Mouse (Mus musculus): ENCODE measurements at regions not wholly inside any gene's neighbourhood (a gene's known extent, or its start where the extent isn't known, plus 50 kb on each side); places are given as distances from the start of the nearest gene placed in this dataset.

DNA sequence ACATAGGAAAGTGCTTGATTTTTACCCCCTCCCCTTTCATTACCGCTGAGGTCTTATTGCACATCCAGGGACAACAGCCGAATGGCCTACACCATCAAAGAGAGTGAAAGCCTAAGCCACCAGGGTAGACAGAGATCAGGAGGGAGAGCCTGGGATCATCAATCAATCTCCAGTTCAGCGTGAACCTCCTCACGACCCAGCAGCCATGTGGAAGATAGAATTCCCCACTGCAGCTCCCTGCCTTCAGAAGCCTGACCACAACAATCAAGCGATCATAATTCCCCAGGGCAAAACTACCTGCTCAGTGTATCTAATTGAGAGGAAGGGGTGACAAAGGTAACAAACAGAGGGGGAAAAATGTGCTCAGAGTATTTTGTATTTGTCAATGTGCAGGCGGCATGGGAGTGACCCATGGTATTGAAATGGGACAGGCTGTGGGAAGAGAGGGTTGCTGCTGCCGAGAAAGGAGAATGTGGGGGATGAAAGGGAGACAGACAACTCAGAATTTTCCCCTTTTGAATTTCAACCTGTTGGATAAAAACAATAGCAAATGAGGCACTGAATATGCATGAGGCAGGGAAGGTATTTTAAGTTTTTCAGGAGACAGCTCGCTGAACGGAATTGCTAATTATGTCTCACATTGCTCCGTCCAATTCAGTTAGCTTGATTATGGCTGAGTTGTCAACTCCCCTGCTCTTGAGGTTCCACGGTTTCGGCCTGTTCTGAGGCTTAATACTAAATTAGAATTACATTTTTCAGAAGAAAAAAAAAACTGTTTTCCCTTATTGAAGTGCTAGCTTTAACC, 121.8 kb downstream of the Mat2b start:
- peak; percentile 69 for ATAC-seq (ENCODE audit: low FRiP score, low TSS enrichment)
- Histone ChIP-seq H3K27me3 (ENCODE audit: insufficient read depth, low read length) (no peaks in the 10 kb centered on the region), H3K9me3 (ENCODE audit: low read length) (no peaks in the 10 kb centered on the region), H3K4me3 (ENCODE audit: low read length) (no peak overlapping the region), H3K36me3 (ENCODE audit: insufficient read depth, low read length) (no peaks in the 10 kb centered on the region), H3K4me2 (replicated peaks; ENCODE audit: low read depth, low read length) (no peak overlapping the region), H3K4me1 (ENCODE audit: insufficient read depth, low read length) (no peaks in the 10 kb centered on the region; the same call in 1 of the 2 replicates), H3K27ac (ENCODE audit: low read length) (no peak overlapping the region), H3K9ac (replicated peaks; ENCODE audit: low read length) (no peak overlapping the region)
- WGBS: 17% methylated on average over 12 of the region's 12 CpGs

DNA sequence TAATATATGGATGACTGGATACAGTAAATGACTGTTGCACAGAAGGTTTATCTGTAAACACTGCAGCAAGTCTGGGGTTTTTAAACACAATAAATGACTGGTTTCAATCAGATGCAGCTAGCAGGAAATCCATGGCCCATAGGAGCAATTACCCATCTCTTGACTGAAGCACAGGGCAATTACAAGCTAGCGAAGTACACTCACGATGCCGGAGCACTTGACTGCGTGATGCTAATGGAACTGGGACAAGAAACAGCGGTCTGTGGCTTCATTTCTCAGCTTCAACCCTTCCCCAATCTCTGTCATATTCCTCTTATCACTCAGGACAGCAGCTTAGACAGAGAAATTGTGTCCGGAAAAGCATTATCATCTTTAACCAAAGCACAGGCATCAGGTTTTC, 132.1 kb downstream of the Mat2b start:
- Histone ChIP-seq H3K27me3 (ENCODE audit: insufficient read depth, low read length) (0 out of 2 replicates have a peak, but pooled peaks cover 2% of the 10 kb centered on the region), H3K36me3 (ENCODE audit: insufficient read depth, low read length) (no peaks in the 10 kb centered on the region), H3K27ac (ENCODE audit: low read length) (no peak overlapping the region), H3K4me1 (ENCODE audit: insufficient read depth, low read length) (0 out of 2 replicates have a peak, but pooled peaks cover 2% of the 10 kb centered on the region), H3K4me3 (ENCODE audit: low read length) (no peak overlapping the region), H3K4me2 (replicated peaks; ENCODE audit: low read depth, low read length) (no peak overlapping the region), H3K9me3 (ENCODE audit: low read length) (no peaks in the 10 kb centered on the region), H3K9ac (replicated peaks; ENCODE audit: low read length) (no peak overlapping the region)
- WGBS: 69% methylated on average over 6 of the region's 6 CpGs
- no peak for ATAC-seq (ENCODE audit: low FRiP score, low TSS enrichment)

- Histone ChIP-seq H3K4me2 (replicated peaks; ENCODE audit: low read depth, low read length) (no peak overlapping the region), H3K9ac (replicated peaks; ENCODE audit: low read length) (no peak overlapping the region), H3K4me1 (ENCODE audit: insufficient read depth, low read length) (0 out of 2 replicates have a peak, but pooled peaks cover 2% of the 10 kb centered on the region), H3K27me3 (ENCODE audit: insufficient read depth, low read length) (0 out of 2 replicates have a peak, but pooled peaks cover 2% of the 10 kb centered on the region), H3K27ac (ENCODE audit: low read length) (no peak overlapping the region), H3K9me3 (ENCODE audit: low read length) (no peaks in the 10 kb centered on the region), H3K36me3 (ENCODE audit: insufficient read depth, low read length) (no peaks in the 10 kb centered on the region), H3K4me3 (ENCODE audit: low read length) (no peak overlapping the region)
- 96% methylated on average over 2 of the region's 2 CpGs for WGBS
- ATAC-seq (ENCODE audit: low FRiP score, low TSS enrichment): no peak
Measured at GRCm38 (mm10) chr11:40561983-40562382, 133.0 kb downstream of the Mat2b start.

- Histone ChIP-seq H3K36me3 (ENCODE audit: insufficient read depth, low read length) (no peaks in the 10 kb centered on the region), H3K4me1 (ENCODE audit: insufficient read depth, low read length) (0 out of 2 replicates have a peak, but pooled peaks cover 2% of the 10 kb centered on the region), H3K9me3 (ENCODE audit: low read length) (no peaks in the 10 kb centered on the region), H3K4me3 (ENCODE audit: low read length) (no peak overlapping the region), H3K9ac (replicated peaks; ENCODE audit: low read length) (no peak overlapping the region), H3K27ac (ENCODE audit: low read length) (no peak overlapping the region), H3K4me2 (replicated peaks; ENCODE audit: low read depth, low read length) (no peak overlapping the region), H3K27me3 (ENCODE audit: insufficient read depth, low read length) (0 out of 2 replicates have a peak, but pooled peaks cover 2% of the 10 kb centered on the region)
- ATAC-seq (ENCODE audit: low FRiP score, low TSS enrichment): no peak
- WGBS: 92% methylated on average over 2 of the region's 2 CpGs
Measured at GRCm38 (mm10) chr11:40561400-40561799, 133.6 kb downstream of the Mat2b start.

- whole genome bisulfite sequencing: 53% methylated on average over 2 of the region's 2 CpGs
- ATAC-seq (ENCODE audit: low FRiP score, low TSS enrichment): no peak
- H3K27me3 ChIP-seq (ENCODE audit: insufficient read depth, low read length): 0 out of 2 replicates have a peak, but pooled peaks cover 2% of the 10 kb centered on the region
- H3K4me2 ChIP-seq (replicated peaks; ENCODE audit: low read depth, low read length): no peak overlapping the region
- 0 out of 2 replicates have a peak, but pooled peaks cover 2% of the 10 kb centered on the region for H3K4me1 ChIP-seq (ENCODE audit: insufficient read depth, low read length)
- no peak overlapping the region for H3K9ac ChIP-seq (replicated peaks; ENCODE audit: low read length)
- H3K36me3 ChIP-seq (ENCODE audit: insufficient read depth, low read length): no peaks in the 10 kb centered on the region
- no peaks in the 10 kb centered on the region for H3K9me3 ChIP-seq (ENCODE audit: low read length)
- H3K27ac ChIP-seq (ENCODE audit: low read length): no peak overlapping the region
- H3K4me3 ChIP-seq (ENCODE audit: low read length): no peak overlapping the region
Measured at GRCm38 (mm10) chr11:40558486-40558885, 136.5 kb downstream of the Mat2b start.

GRCm38 (mm10) chr11:40554867-40555794, 139.9 kb downstream of the Mat2b start:
- WGBS: 71% methylated on average over 11 of the region's 11 CpGs
- Histone ChIP-seq H3K36me3 (ENCODE audit: insufficient read depth, low read length) (no peaks in the 10 kb centered on the region), H3K9me3 (ENCODE audit: low read length) (no peaks in the 10 kb centered on the region), H3K4me1 (ENCODE audit: insufficient read depth, low read length) (0 out of 2 replicates have a peak, but pooled peaks cover 2% of the 10 kb centered on the region), H3K4me3 (ENCODE audit: low read length) (no peak overlapping the region), H3K27ac (ENCODE audit: low read length) (no peak overlapping the region), H3K9ac (replicated peaks; ENCODE audit: low read length) (no peak overlapping the region), H3K27me3 (ENCODE audit: insufficient read depth, low read length) (no peaks in the 10 kb centered on the region), H3K4me2 (replicated peaks; ENCODE audit: low read depth, low read length) (no peak overlapping the region)
- ATAC-seq (ENCODE audit: low FRiP score, low TSS enrichment): 0 out of 2 replicates have a peak, but pooled peaks have one; percentile 9

DNA sequence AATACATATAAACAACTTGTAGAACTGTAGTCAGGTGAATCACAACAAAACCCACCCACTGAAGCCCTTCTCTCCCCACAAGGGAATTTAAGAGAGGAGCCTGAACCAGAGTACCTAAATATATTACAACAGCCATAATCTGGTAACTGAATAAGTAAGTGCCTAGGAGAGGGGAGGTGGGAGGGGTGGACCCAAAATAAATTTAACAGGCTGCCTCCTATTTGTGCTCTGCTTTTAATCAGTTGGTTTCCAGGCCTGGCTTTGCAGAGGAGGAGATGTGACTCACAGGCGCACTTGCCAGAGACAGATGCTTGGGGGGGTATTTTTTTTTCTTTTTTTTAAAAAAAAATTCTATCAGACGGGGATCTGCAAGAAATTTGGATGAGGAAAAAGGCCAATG, 142.9 kb downstream of the Mat2b start:
- no peak overlapping the region for H3K4me3 ChIP-seq (ENCODE audit: low read length)
- no peak overlapping the region for H3K9ac ChIP-seq (replicated peaks; ENCODE audit: low read length)
- H3K27me3 ChIP-seq (ENCODE audit: insufficient read depth, low read length): no peaks in the 10 kb centered on the region
- 70% methylated on average over 2 of the region's 2 CpGs for WGBS
- no peaks in the 10 kb centered on the region for H3K9me3 ChIP-seq (ENCODE audit: low read length)
- no peak for ATAC-seq (ENCODE audit: low FRiP score, low TSS enrichment)
- no peaks in the 10 kb centered on the region for H3K36me3 ChIP-seq (ENCODE audit: insufficient read depth, low read length)
- no peak overlapping the region for H3K4me2 ChIP-seq (replicated peaks; ENCODE audit: low read depth, low read length)
- no peak overlapping the region for H3K27ac ChIP-seq (ENCODE audit: low read length)
- H3K4me1 ChIP-seq (ENCODE audit: insufficient read depth, low read length): no peaks in the 10 kb centered on the region

GRCm38 (mm10) chr11:40546596-40546995, 148.4 kb downstream of the Mat2b start:
- no peak overlapping the region for H3K27ac ChIP-seq (ENCODE audit: low read length)
- no peak for ATAC-seq (ENCODE audit: low FRiP score, low TSS enrichment)
- H3K4me2 ChIP-seq (replicated peaks; ENCODE audit: low read depth, low read length): no peak overlapping the region
- H3K9me3 ChIP-seq (ENCODE audit: low read length): no peaks in the 10 kb centered on the region
- H3K36me3 ChIP-seq (ENCODE audit: insufficient read depth, low read length): no peaks in the 10 kb centered on the region
- no peak overlapping the region for H3K9ac ChIP-seq (replicated peaks; ENCODE audit: low read length)
- H3K27me3 ChIP-seq (ENCODE audit: insufficient read depth, low read length): no peaks in the 10 kb centered on the region
- H3K4me3 ChIP-seq (ENCODE audit: low read length): no peak overlapping the region
- WGBS: 80% methylated on average over 2 of the region's 2 CpGs
- H3K4me1 ChIP-seq (ENCODE audit: insufficient read depth, low read length): no peaks in the 10 kb centered on the region

GRCm38 (mm10) chr11:40545537-40545936, 149.5 kb downstream of the Mat2b start:
- H3K27ac ChIP-seq (ENCODE audit: low read length): no peak overlapping the region
- no peak overlapping the region for H3K4me3 ChIP-seq (ENCODE audit: low read length)
- 42% methylated on average over 1 of the region's 1 CpGs for WGBS
- H3K27me3 ChIP-seq (ENCODE audit: insufficient read depth, low read length): no peaks in the 10 kb centered on the region
- H3K4me2 ChIP-seq (replicated peaks; ENCODE audit: low read depth, low read length): no peak overlapping the region
- no peaks in the 10 kb centered on the region for H3K4me1 ChIP-seq (ENCODE audit: insufficient read depth, low read length)
- no peak for ATAC-seq (ENCODE audit: low FRiP score, low TSS enrichment)
- no peaks in the 10 kb centered on the region for H3K9me3 ChIP-seq (ENCODE audit: low read length)
- no peak overlapping the region for H3K9ac ChIP-seq (replicated peaks; ENCODE audit: low read length)
- H3K36me3 ChIP-seq (ENCODE audit: insufficient read depth, low read length): no peaks in the 10 kb centered on the region

Data from kidney, embryonic 16.5 days (tissue).